Mouse (Mus musculus) E14TG2a.4 (cell line): Measurements from ENCODE around the gene Vps39.

Experiments
- H3K27me3 ChIP-seq: 2 replicates; pipeline ENCODE4 v1.6.1; 2014; ENCODE audit warnings: low read length, control low read depth; ENCODE audit not compliant: insufficient read depth
- H3K36me3 ChIP-seq: 2 replicates; pipeline ENCODE4 v1.6.1; 2014; ENCODE audit warnings: low read length, control low read depth; ENCODE audit not compliant: insufficient read depth
- H3K4me1 ChIP-seq: replicated peaks from 2 replicates; pipeline ENCODE4 v1.6.1; 2014; ENCODE audit warnings: low read depth, low read length, control low read depth
- H3K4me3 ChIP-seq: replicated peaks from 2 replicates; pipeline ENCODE4 v1.5.1; 2014; ENCODE audit warnings: mild to moderate bottlenecking, low read length
- H3K9me3 ChIP-seq: 2 replicates; pipeline ENCODE4 v1.6.1; 2014; ENCODE audit warnings: low read length, control low read depth
- CTCF ChIP-seq: conservative IDR thresholded peaks from 2 replicates; pipeline ENCODE4 v1.5.1; 2014; ENCODE audit warnings: low read length
- NANOG ChIP-seq: IDR thresholded peaks from 2 replicates; pipeline ENCODE4 v1.6.1; 2014; ENCODE audit warnings: borderline replicate concordance, low read length, mixed read lengths
- POU5F1 ChIP-seq: IDR thresholded peaks from 2 replicates; pipeline ENCODE4 v1.6.1; 2014; ENCODE audit warnings: low read length, borderline replicate concordance

Vps39 gene

DNA sequence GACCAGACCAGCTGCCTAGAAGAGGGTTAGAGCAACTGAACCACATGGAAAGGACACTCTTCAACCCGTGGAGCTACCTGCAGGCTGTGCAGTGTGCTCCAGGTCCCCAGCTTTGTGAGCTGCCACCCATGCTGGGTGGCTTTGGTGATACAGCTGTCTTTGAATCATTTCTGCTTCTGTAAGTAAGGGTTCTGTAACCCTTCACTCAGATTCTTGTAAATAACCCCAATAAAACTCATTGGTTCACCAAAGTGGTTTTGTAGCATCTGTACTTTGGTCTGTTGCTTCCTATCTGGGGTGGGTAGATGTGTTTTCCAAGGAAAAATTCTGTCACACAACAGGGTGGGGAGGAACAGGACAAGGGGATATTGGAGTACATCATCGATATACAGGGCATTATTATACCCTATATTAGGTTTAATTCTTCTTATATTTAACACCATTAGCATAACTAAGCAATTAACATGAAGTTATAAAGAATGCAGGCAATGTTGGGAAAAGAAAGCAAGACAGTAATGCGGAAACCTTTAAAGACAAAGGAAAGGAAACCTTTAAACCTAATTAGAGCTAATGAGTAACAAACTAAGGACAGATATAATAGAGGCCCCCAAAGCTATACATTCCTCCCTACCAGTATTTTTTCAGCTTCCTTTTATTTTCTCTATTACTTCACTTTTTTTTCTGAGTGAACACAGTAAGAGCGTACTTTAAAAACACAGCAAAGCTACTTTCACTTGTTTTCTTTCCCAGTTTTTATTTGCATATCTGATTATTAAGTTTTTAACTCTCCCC, 14.7 kb upstream of the Vps39 start:
- TF ChIP-seq POU5F1 (no peak), CTCF (no peak), NANOG (no peak)
- Histone ChIP-seq H3K27me3 (no peaks in the 10 kb centered on the region), H3K9me3 (no peaks in the 10 kb centered on the region), H3K4me3 (no peak overlapping the region), H3K36me3 (peaks cover 82% of the 10 kb centered on the region), H3K4me1 (peaks cover 11% of the 10 kb centered on the region)

DNA sequence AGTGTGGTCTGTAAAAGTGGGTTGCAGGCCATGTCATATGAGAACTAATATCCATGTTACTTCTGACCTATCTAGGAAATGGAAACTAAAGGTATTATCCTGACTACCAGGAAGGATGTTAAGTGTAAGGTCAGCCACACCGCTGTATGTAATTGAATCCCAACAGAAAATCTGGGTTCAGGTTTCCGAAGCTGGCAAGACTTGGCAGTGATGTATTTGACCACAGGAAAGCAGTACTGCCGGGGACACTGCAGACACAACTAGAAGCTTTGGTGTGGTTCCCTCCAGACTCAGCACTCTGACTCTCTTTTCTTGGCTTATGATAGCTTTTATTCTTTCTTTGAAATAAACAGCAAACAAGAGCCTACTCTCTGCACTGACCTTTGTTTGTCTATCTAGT, 13.6 kb upstream of the Vps39 start:
- no peaks in the 10 kb centered on the region for H3K27me3 ChIP-seq
- H3K4me1 ChIP-seq, result peaks cover 11% of the 10 kb centered on the region
- H3K4me3 ChIP-seq, result no peak overlapping the region
- no peaks in the 10 kb centered on the region for H3K9me3 ChIP-seq
- TF ChIP-seq POU5F1 (no peak), CTCF (no peak), NANOG (no peak)
- peaks cover 83% of the 10 kb centered on the region for H3K36me3 ChIP-seq

DNA sequence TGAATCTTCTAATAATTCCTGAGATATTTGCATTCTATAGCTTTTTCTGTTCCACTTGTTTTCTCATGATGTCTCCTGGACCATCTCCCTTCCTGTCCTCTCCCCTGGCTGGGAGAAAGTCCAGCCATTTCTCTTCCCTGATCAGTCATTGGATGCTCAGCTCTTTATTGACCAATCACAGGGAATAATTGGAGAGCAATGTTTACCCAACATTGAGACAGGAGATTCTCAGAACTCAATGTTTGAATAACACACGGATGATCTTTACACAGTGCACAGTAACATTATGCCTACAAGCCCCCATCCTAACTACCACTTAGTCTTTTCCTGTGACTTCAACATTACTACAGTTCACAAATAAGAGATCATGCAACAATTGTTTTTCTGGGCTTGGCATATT, 7.5 kb upstream of the Vps39 start:
- Histone ChIP-seq H3K4me1 (no peaks in the 10 kb centered on the region), H3K4me3 (no peak overlapping the region), H3K36me3 (peaks cover 84% of the 10 kb centered on the region), H3K9me3 (no peaks in the 10 kb centered on the region), H3K27me3 (no peaks in the 10 kb centered on the region)
- TF ChIP-seq NANOG, result no peak

DNA sequence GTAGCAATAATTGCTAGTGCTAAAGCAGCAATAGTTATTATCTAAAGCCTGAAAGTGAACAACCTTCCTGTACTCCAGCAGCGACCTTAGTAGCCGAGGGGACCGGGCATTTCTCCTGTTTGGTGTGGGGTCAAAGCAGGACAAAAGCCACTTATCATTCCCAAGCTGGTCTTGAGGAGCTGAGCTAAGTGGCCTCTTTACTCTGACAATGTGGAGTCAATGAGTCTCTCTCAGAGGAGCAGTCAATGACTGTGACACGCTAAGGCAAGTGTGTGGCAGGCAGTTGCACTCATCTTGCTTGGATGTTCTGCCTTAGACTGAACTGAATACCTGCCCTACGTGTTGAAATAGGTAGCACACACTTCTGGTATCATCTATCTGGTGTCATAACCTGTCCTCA, 1.6 kb downstream of the Vps39 start:
- H3K36me3 ChIP-seq, result peaks cover 42% of the 10 kb centered on the region
- H3K4me1 ChIP-seq, result peaks cover 21% of the 10 kb centered on the region
- H3K9me3 ChIP-seq, result no peaks in the 10 kb centered on the region
- no peaks in the 10 kb centered on the region for H3K27me3 ChIP-seq
- TF ChIP-seq CTCF (no peak), POU5F1 (no peak), NANOG (no peak)
- H3K4me3 ChIP-seq, result no peak overlapping the region

DNA sequence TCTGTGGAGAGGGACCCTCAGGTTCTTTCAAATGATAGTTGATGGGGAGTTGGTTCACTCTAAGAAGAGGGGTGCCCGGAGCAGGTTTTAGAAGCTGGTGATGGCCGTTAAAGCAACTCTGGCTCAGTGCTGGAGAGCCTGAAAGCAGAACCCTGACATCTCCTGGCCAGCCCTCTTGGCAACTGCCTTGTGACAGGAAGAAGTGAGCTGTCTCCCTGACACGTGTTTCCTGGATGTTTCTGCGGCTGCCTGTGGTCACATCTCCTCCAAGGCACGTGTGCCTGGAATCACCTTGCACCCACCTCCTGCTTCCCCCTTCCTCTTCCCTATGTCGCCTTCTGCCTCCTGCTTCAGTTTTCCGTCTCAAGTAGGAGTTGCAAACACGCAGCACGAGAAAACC, 4.8 kb downstream of the Vps39 start:
- peaks cover 17% of the 10 kb centered on the region for H3K4me1 ChIP-seq
- TF ChIP-seq CTCF, result no peak
- TF ChIP-seq NANOG, result no peak
- no peak for TF ChIP-seq POU5F1
- H3K36me3 ChIP-seq, result peaks cover 55% of the 10 kb centered on the region
- H3K9me3 ChIP-seq, result no peaks in the 10 kb centered on the region
- no peak overlapping the region for H3K4me3 ChIP-seq
- H3K27me3 ChIP-seq, result no peaks in the 10 kb centered on the region

DNA sequence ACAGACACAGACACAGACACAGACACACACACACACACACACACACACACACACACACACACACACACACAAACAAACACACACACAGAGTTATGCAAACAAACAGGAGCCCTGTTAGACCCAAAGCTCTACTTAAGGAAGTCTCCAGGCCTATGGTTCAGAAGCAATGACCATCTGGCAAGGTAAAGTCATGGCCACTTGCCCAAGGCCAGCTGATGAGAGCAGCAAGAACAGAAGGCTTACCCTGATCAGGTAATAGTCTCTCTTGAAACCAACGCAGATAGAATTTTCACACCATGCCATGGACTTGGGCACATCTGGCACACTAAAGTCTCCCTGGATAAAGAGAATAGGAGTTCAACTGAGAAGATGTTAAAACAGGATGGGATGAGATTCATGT, 11.2 kb downstream of the Vps39 start:
- no peaks in the 10 kb centered on the region for H3K27me3 ChIP-seq
- TF ChIP-seq CTCF (no peak), POU5F1 (no peak), NANOG (no peak)
- no peak overlapping the region for H3K4me3 ChIP-seq
- H3K36me3 ChIP-seq, result peaks cover 82% of the 10 kb centered on the region
- no peaks in the 10 kb centered on the region for H3K9me3 ChIP-seq
- H3K4me1 ChIP-seq, result peaks cover 5% of the 10 kb centered on the region

DNA sequence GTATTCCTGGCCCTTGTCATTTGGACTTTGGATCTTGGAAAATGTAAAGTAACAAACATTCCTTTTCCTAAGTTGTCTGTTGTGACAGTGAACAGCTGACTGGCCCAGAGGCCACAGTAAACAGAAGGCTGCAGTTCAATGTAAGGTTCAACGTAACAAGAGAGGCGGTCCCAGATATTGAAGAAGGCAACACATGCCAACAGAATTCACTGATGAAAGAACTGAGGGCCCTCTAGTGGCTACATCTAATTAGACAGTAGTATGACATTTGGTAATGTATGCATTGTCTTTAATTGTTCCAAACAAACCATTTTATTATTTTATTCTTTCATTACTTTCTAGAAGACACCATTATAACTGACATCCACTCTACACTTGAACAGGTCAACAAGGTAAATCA, 15.1 kb downstream of the Vps39 start:
- Histone ChIP-seq H3K36me3 (peaks cover 67% of the 10 kb centered on the region), H3K4me1 (no peaks in the 10 kb centered on the region), H3K4me3 (no peak overlapping the region), H3K9me3 (no peaks in the 10 kb centered on the region), H3K27me3 (no peaks in the 10 kb centered on the region)
- no peak for TF ChIP-seq POU5F1
- TF ChIP-seq CTCF, result peak; percentile 28; the same call in 1 of the 2 replicates
- no peak for TF ChIP-seq NANOG

DNA sequence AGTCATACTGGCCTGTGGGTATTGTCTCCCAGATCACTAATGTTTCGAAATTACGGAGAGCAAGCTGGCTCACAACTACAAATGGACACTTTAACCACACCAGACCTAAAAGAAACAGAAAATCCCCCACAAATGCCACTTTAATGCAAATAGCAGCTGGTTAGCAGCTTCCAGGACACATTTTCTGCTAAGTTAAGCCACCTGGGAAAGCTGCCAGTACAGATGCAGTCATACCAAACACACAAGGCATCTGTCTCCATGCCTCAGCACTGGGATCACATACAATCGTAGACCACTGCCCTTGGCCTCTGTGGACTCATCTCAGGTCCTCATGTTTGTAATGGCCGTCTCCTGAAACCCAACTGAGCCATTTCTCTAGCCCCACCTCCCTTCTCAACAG, 21.4 kb downstream of the Vps39 start:
- H3K36me3 ChIP-seq, result peaks cover 59% of the 10 kb centered on the region
- no peak overlapping the region for H3K4me3 ChIP-seq
- no peaks in the 10 kb centered on the region for H3K9me3 ChIP-seq
- TF ChIP-seq POU5F1 (no peak), CTCF (no peak), NANOG (no peak)
- no peaks in the 10 kb centered on the region for H3K27me3 ChIP-seq
- no peaks in the 10 kb centered on the region for H3K4me1 ChIP-seq

DNA sequence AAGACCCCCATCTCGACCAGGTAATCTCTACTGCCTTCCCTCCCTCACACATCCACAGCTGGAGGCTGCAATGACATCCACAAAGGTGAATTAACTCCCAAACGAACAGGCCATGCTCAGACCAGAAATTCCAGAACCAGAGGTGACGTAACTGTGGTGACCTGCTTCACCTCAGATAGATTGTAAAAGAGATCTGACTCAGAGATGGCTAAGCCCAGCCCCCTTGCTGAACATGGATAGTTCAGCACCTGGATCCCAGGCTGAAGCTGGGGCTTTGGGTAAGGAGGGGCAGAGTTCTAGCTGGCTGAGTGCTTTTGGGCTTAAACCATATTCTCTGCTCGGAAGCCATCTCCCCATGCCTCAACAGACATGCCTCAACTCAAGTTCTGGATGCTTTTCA, 37.9 kb downstream of the Vps39 start:
- H3K4me3 ChIP-seq, result no peak overlapping the region
- no peaks in the 10 kb centered on the region for H3K9me3 ChIP-seq
- TF ChIP-seq POU5F1, result no peak
- no peak for TF ChIP-seq NANOG
- no peak for TF ChIP-seq CTCF
- H3K36me3 ChIP-seq, result peaks cover 36% of the 10 kb centered on the region
- H3K4me1 ChIP-seq, result peaks cover 17% of the 10 kb centered on the region
- H3K27me3 ChIP-seq, result no peaks in the 10 kb centered on the region
